Mouse (Mus musculus): ENCODE measurements around the gene Zfp729b.

The Zfp729b gene

DNA sequence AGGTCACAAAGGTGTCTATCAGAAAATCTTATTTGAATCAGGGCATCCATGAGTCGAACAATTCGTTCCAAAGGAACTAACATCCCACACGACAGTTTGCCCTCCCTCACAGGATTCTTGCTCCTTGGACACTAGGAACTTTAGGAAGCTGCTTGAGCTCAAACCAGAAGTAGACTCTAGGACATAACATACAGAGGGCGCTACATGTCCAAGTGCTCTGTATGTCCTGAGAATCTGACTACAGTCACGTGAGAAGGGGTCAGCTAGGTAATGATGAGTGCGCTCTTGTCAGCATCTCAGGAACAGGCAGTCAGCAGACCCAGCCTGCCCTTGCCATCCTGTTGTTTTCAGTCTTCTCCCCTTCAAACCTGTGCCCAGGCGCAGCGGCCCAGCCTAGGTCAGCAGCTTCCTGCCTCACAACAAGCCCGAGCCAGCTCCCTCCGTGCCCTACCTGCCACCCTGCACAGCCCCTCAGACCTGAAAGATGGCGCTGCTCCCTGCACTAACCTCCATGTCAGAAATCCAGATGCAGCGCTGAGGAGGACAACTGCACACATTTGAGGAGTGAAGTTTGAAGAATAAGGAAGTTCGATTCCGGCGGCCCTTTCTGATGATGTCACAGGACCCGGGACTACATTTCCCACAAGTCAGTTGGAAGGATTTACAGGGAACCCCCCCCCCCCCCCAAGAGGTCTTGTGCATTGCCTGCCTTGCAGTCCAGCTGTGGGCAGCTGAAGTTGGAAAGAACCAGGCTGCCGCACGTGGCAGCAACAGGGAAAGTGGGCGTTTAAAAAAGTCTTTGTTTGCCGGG, at the start of gene Zfp729b:
Zfp729b (minus strand) TSS at position 642 of the 811 bp plus-strand sequence.
- DNase-seq (ENCODE audit: low read depth, low spot score): peak; percentile 92

DNA sequence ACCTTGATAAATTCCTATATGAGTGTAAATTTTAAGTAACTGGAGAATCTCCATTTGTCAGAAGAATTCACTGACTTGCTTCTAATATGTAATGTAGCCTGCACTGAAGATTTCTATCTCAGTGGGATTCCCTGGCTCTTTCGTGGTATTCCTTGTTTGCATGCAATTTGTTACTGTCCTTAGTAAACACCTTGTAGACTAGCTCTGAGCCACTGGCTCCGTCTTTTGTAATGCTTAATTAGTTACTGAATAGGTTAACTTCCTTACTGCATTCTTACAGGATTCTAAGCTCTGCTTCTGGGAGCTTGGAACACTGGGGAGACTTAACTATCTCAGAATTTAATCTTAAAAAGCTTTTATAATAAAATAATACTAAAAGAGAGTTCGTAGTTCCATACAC, 43.0 kb upstream of the Zfp729b start:
- no peak for DNase-seq (ENCODE audit: low read depth, low spot score)

DNA sequence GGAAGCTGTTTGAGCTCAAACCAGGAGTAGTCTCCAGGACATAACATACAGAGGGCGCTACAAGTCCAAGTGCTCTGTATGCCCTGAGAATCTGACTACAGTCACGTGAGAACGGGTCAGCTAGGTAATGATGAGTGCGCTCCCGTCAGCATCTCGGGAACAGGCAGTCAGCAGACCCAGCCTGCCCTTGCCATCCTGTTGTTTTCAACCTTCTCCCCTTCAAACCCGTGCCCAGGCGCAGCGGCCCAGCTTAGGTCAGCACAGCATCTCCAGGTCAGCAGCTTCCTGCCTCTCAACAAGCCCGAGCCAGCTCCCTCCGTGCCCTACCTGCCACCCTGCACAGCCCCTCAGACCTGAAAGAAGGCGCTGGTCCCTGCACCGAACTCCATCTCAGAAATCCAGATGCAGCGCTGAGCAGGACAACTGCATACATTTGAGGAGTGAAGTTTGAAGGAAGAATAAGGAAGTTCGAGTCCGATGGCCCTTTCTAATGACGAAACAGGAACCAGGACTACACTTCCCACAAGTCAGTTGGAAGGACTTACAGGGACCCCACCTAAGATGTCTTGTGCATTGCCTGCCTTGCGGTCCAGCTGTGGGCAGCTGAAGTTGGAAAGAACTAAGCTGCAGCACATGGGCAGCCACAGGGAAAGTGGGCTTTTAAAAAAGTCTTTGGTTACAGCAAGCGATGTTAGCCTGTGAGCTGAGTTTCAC, 27.9 kb upstream of the Zfp729b start, which contains the start of the genes Gm49345 and Zfp729a:
Gm49345 (minus strand) TSS at position 476 of the 714 bp plus-strand sequence.
Zfp729a (minus strand) TSS at position 498 of the 714 bp plus-strand sequence.
- peak; percentile 93 for DNase-seq (ENCODE audit: low read depth, low spot score)

DNA sequence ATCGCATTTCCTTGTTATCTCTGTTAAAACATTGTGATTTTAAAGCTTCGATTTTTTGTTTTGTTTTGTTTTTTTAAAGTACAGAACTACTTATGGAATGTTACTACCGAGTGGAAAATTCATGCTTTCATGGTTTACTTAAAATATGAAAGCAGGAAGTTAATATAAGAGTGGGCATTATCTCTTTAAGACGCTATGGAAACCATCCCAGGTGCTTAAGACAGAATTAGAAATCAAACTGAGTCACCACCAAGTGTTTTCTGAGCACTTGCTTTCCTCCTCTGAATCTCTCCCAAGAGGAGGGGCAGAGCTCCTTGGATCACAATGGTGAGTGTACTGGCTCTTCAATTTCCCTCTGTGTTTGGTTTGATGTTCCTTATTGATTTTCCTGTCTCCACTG, 601 bp upstream of the Zfp729b start:
- peak; percentile 12 for DNase-seq (ENCODE audit: low read depth, low spot score)

- no peak for DNase-seq (ENCODE audit: low read depth, low spot score)
Observed at GRCm38 (mm10) chr13:67572591-67573189, 36.8 kb downstream of the Zfp729b start.

- DNase-seq (ENCODE audit: low read depth, low spot score): no peak
Observed at GRCm38 (mm10) chr13:67553730-67554129, 55.8 kb downstream of the Zfp729b start, which contains the start of gene Zfp748. Zfp748 (minus strand) TSS chr13:67553830.

DNA sequence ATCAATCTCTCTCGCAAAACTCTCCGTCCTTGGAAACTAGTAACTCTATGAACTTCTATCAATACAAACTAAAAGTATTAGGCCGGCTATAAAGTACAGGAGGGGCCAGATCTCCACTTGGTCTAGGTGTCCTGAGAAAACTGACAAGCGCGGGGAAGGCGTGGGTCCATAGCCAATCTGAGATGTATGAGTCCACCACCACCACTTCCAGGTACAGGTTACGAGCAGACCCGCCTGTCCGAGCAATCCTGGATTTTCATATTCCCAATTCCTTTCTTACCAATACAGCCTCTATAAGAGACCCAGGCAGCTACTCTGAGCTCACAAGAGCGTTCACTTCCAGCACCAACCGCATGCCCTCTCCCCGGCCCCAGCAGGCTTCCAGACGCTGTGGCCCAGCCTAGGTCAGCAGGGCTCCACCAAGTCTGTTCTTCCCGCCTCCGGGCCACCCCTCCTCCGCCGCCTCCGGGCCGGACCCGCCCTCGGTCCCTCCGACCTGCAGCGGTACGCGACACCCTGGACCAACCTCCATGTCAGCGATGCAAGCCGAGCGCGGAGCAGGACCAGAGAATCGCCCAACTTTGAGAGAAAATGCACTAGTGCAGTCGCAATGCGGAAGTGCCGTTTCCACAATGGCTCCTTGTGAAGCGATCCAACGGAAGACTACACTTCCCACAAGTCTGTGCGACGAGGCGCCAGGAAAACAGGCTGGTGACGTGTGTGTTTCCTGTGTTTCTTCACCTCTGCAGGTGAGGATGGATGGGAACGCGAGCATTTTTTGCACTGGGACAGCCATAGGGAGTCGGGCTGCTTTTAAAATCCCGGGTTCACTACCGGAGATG, 56.8 kb downstream of the Zfp729b start:
- DNase-seq (ENCODE audit: low read depth, low spot score): peak; percentile 94

DNA sequence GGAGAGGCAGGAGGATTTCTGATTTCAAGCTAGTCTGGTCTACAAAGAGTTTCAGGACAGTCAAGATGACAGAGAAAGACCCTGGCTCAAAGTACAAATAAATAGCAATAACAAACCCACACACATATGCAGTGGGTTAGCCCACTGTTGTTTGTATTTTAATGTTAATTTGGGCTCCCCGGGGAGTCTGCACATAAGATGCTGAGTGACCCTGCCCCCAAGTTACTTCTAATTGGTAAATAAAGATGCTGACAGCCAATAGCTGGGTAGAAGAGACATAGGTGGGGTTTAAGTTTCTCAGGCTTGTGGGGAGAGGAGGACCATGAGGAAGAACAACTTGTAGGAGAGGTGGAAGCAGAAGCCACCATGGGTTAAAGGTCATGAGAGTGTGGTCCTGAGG, 63.6 kb downstream of the Zfp729b start:
- DNase-seq (ENCODE audit: low read depth, low spot score): no peak
